Mouse (Mus musculus): ENCODE data around the gene Tubb5. TPM values are rescaled to one million over a fixed set of nuclear protein-coding genes. Genes with fewer than 3 reads are reported as not detected.

Gene Tubb5
- polyA plus RNA-seq, 1 experiment from 2014 or later: 1,706 TPM

- Histone ChIP-seq H3K36me3 (peaks cover 15% of the 10 kb centered on the region; the same call in 1 of the 2 replicates), H3K4me1 (replicated peaks) (peaks cover 33% of the 10 kb centered on the region), H3K4me3 (peak within 1 kb of the TSS; percentile 81), H3K9ac (peak within 1 kb of the TSS; percentile 67), H3K27me3 (peaks cover 13% of the 10 kb centered on the region), H3K27ac (replicated peaks) (peak within 1 kb of the TSS; percentile 88), H3K9me3 (no peaks in the 10 kb centered on the region), H3K4me2 (peak within 1 kb of the TSS; percentile 95)
- peak; percentile 35; the same call in 1 of the 2 replicates for ATAC-seq (ENCODE audit: low FRiP score, low read depth)
- under 1% methylated on average over 62 of the region's 62 CpGs for WGBS
These were observed 16.4 kb downstream of the Tubb5 start, which contains the start of gene Ier3 for GRCm38 (mm10) chr17:35821439-35822430. TSS of gene Ier3 (plus strand) at chr17:35821684.

DNA sequence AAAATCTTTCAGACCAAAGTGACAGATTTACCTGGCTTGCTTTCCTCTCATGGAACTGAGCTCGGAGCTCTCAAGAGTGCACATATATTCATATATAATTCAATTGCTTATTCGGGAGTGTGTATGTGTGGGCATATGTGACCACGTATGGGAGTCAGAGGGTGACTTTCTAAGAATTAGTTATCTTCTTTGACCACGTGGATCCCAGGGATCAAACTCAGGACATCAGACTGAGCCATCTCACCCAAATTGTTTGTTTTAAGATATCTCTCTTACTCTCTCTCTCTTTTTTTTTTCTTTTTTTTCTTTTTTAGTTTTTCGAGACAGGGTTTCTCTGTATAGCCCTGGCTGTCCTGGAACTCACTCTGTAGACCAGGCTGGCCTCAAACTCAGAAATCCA lies 18.0 kb downstream of the Tubb5 start:
- H3K4me2 ChIP-seq: no peak overlapping the region
- H3K9me3 ChIP-seq: no peaks in the 10 kb centered on the region
- no peak for ATAC-seq (ENCODE audit: low FRiP score, low read depth)
- H3K4me1 ChIP-seq (replicated peaks): peaks cover 33% of the 10 kb centered on the region
- H3K4me3 ChIP-seq: no peak overlapping the region
- 85% methylated on average over 5 of the region's 5 CpGs for WGBS
- peaks cover 13% of the 10 kb centered on the region for H3K27me3 ChIP-seq
- H3K9ac ChIP-seq: no peak overlapping the region
- H3K36me3 ChIP-seq: 0 out of 2 replicates have a peak, but pooled peaks cover 1% of the 10 kb centered on the region
- H3K27ac ChIP-seq (replicated peaks): no peak overlapping the region

DNA sequence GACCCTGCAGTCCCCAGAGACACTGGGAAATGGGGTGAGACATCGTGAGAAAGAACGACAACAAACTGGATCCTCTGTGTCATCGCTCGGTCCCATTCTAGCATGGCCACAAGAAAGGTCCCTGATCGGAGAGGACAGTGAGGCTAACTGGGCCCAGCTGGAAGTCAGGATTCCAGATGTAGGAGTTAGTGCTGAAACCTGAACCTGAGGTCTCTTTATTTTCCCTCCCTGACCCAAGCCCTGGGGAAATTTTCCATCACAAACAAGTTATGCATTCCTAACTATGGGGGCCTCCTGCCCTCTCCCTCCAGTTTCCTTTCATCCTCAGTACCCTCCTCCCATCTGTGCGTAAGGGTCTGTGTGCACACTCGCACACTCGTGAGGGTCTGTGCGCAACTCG lies 20.9 kb downstream of the Tubb5 start:
- 58% methylated on average over 10 of the region's 10 CpGs for WGBS
- ATAC-seq (ENCODE audit: low FRiP score, low read depth): no peak
- no peak overlapping the region for H3K27ac ChIP-seq (replicated peaks)

GRCm38 (mm10) chr17:35816686-35817085 lies 21.4 kb downstream of the Tubb5 start:
- no peaks in the 10 kb centered on the region for H3K9me3 ChIP-seq
- H3K27me3 ChIP-seq: peaks cover 13% of the 10 kb centered on the region
- H3K27ac ChIP-seq (replicated peaks): no peak overlapping the region
- ATAC-seq (ENCODE audit: low FRiP score, low read depth): no peak
- no peak overlapping the region for H3K4me2 ChIP-seq
- WGBS: 42% methylated on average over 12 of the region's 14 CpGs
- peaks cover 15% of the 10 kb centered on the region for H3K4me1 ChIP-seq (replicated peaks)
- no peak overlapping the region for H3K4me3 ChIP-seq
- no peaks in the 10 kb centered on the region for H3K36me3 ChIP-seq
- H3K9ac ChIP-seq: no peak overlapping the region

More for the DNA sequence above, 20.9 kb downstream of the Tubb5 start:
- H3K36me3 ChIP-seq: no peaks in the 10 kb centered on the region
- H3K4me3 ChIP-seq: no peak overlapping the region
- H3K27me3 ChIP-seq: peaks cover 13% of the 10 kb centered on the region
- H3K9me3 ChIP-seq: no peaks in the 10 kb centered on the region
- no peak overlapping the region for H3K4me2 ChIP-seq
- no peak overlapping the region for H3K9ac ChIP-seq
- H3K4me1 ChIP-seq (replicated peaks): peaks cover 20% of the 10 kb centered on the region

- WGBS: 59% methylated on average over 7 of the region's 7 CpGs
- Histone ChIP-seq H3K4me2 (no peak overlapping the region), H3K4me1 (replicated peaks) (peaks cover 6% of the 10 kb centered on the region; the same call in 1 of the 2 replicates), H3K9ac (no peak overlapping the region), H3K27me3 (peaks cover 13% of the 10 kb centered on the region), H3K27ac (replicated peaks) (no peak overlapping the region), H3K9me3 (no peaks in the 10 kb centered on the region), H3K4me3 (no peak overlapping the region), H3K36me3 (no peaks in the 10 kb centered on the region)
- no peak for ATAC-seq (ENCODE audit: low FRiP score, low read depth)
These were observed 22.3 kb downstream of the Tubb5 start for GRCm38 (mm10) chr17:35815836-35816235.

DNA sequence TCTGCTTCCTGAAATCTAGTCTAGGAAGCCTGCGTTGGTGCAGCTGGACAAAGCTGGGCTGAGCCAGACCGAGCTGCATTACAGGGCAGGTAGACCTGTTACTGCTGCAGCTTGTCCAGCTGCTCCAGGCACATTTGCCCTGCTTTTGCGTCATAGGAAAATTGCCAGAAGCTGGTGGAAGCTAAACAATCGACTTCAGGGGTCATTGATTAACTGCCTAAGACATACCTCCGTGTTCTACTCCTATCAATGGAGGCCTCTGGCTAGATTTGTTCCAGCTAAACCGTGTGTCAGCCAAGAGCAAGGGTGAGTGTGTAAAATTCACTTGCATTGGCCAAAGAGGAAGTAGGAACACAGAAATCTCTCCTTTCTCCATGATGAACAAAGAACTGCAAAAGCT lies 23.4 kb downstream of the Tubb5 start:
- Histone ChIP-seq H3K27me3 (peaks cover 5% of the 10 kb centered on the region), H3K36me3 (no peaks in the 10 kb centered on the region), H3K9ac (no peak overlapping the region), H3K4me3 (no peak overlapping the region), H3K4me1 (replicated peaks) (peaks cover 6% of the 10 kb centered on the region; the same call in 1 of the 2 replicates), H3K4me2 (no peak overlapping the region), H3K9me3 (no peaks in the 10 kb centered on the region), H3K27ac (replicated peaks) (no peak overlapping the region)
- 59% methylated on average over 6 of the region's 6 CpGs for WGBS
- ATAC-seq (ENCODE audit: low FRiP score, low read depth): no peak

DNA sequence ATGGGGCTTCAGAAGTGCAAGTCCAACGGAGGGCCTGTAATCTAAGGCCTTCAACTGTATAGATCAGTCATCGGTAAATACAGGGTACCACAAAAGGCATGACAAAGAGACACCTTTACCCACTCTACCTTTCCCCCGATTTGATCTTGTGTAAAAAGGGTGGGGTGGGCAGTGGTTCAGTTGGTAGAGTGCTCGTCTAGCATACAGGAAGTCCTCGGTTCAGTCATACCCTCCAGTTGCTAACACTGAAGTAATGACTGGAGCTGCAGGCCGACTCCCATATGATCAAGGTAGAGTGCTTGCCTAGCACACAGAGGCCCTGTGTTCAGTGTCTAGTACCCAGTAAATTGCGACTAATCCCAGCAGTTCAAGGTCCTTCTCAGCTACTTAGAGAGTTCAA lies 24.5 kb downstream of the Tubb5 start:
- H3K36me3 ChIP-seq: no peaks in the 10 kb centered on the region
- no peaks in the 10 kb centered on the region for H3K9me3 ChIP-seq
- peaks cover 6% of the 10 kb centered on the region; the same call in 1 of the 2 replicates for H3K4me1 ChIP-seq (replicated peaks)
- 85% methylated on average over 7 of the region's 7 CpGs for WGBS
- 0 out of 2 replicates have a peak overlapping the region, but pooled peaks have one; percentile 42 for H3K27ac ChIP-seq (replicated peaks)
- no peak overlapping the region for H3K4me3 ChIP-seq
- no peak; the same call in 1 of the 2 replicates for ATAC-seq (ENCODE audit: low FRiP score, low read depth)
- H3K27me3 ChIP-seq: no peaks in the 10 kb centered on the region
- H3K9ac ChIP-seq: no peak overlapping the region
- H3K4me2 ChIP-seq: no peak overlapping the region

DNA sequence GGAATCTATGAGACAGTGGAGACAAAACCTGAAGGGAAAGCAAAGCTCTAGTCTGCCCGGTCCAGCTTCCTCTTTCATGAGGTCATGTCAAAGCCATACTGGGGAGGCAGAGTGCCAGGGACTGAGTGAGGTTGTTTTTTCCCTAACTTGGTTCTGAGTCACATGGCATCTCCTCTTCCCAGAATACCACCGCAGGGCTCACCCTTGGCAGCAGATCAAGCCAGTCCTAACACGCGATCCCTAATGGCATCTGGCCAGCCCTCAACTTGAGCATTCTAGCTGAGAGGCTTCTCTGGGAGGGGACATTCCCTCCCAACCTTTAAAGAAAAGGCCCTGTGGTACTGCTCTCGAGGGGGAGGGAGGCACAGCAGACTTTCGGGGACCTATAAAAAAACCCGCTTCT lies 24.9 kb downstream of the Tubb5 start:
- no peaks in the 10 kb centered on the region for H3K9me3 ChIP-seq
- no peak overlapping the region for H3K4me3 ChIP-seq
- H3K4me1 ChIP-seq (replicated peaks): peaks cover 6% of the 10 kb centered on the region; the same call in 1 of the 2 replicates
- H3K27me3 ChIP-seq: no peaks in the 10 kb centered on the region
- no peak overlapping the region for H3K9ac ChIP-seq
- ATAC-seq (ENCODE audit: low FRiP score, low read depth): peak; percentile 68
- WGBS: 53% methylated on average over 7 of the region's 7 CpGs
- peak overlapping the region; percentile 51; the same call in 1 of the 2 replicates for H3K27ac ChIP-seq (replicated peaks)
- H3K4me2 ChIP-seq: no peak overlapping the region
- no peaks in the 10 kb centered on the region for H3K36me3 ChIP-seq

DNA sequence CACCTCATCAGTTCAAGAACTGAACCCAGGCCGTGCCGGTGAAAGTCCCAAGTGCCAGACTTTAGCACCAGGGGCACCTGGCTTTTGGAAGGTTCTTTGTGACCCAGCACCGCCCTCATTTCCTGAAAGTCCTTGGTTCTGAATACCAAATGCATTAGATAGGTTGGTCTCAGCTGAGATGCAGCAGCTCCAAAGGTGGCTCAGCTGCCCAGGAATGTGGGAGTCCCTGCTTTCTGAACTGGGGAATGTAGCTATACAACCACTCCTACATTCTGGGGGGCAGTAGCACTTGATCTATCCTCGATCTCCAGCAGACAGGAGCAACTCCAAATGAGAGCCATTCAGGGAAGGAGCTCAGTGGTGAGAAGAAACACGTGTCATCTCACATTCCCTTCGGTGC lies 25.4 kb downstream of the Tubb5 start:
- ATAC-seq (ENCODE audit: low FRiP score, low read depth): no peak
- no peaks in the 10 kb centered on the region for H3K27me3 ChIP-seq

DNA sequence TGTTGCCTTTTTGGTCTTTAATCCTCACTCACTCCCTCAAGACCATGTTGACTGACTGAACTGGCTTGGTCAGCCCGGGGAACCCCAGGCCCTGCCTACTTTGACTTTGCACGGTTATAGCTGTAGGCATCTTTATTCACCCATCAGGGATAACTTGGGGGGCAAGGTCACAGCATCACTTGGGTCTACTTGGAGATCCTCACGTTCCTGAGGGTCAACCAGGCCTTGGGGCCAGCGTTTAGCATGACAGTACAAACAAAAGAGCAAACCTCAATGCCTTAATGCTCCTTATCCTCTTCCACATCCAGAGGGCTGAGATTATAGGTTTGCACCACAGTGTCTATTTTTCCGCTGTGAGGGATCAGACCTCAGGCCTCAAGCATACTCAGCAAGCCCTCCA lies 25.8 kb downstream of the Tubb5 start:
- Histone ChIP-seq H3K9me3 (no peaks in the 10 kb centered on the region), H3K27me3 (no peaks in the 10 kb centered on the region), H3K27ac (replicated peaks) (no peak overlapping the region), H3K4me3 (no peak overlapping the region), H3K36me3 (no peaks in the 10 kb centered on the region), H3K9ac (no peak overlapping the region), H3K4me2 (no peak overlapping the region), H3K4me1 (replicated peaks) (peaks cover 6% of the 10 kb centered on the region; the same call in 1 of the 2 replicates)
- WGBS: 74% methylated on average over 5 of the region's 5 CpGs
- ATAC-seq (ENCODE audit: low FRiP score, low read depth): no peak

More for the DNA sequence above, 25.4 kb downstream of the Tubb5 start:
- peaks cover 6% of the 10 kb centered on the region; the same call in 1 of the 2 replicates for H3K4me1 ChIP-seq (replicated peaks)
- WGBS: 67% methylated on average over 6 of the region's 6 CpGs
- H3K4me3 ChIP-seq: no peak overlapping the region
- peak overlapping the region; percentile 51 for H3K27ac ChIP-seq (replicated peaks)
- H3K36me3 ChIP-seq: no peaks in the 10 kb centered on the region
- no peak overlapping the region for H3K9ac ChIP-seq
- H3K4me2 ChIP-seq: no peak overlapping the region
- H3K9me3 ChIP-seq: no peaks in the 10 kb centered on the region

- H3K4me3 ChIP-seq: no peak overlapping the region
- H3K36me3 ChIP-seq: no peaks in the 10 kb centered on the region
- no peak overlapping the region for H3K4me2 ChIP-seq
- peaks cover 6% of the 10 kb centered on the region; the same call in 1 of the 2 replicates for H3K4me1 ChIP-seq (replicated peaks)
- WGBS: 80% methylated on average over 5 of the region's 5 CpGs
- H3K9me3 ChIP-seq: no peaks in the 10 kb centered on the region
- H3K9ac ChIP-seq: no peak overlapping the region
- no peak for ATAC-seq (ENCODE audit: low FRiP score, low read depth)
- no peak overlapping the region for H3K27ac ChIP-seq (replicated peaks)
- no peaks in the 10 kb centered on the region for H3K27me3 ChIP-seq
These were observed 27.0 kb downstream of the Tubb5 start for GRCm38 (mm10) chr17:35810900-35811648.
